Mouse (Mus musculus) midbrain, embryonic 13.5 days (tissue): ENCODE data around the gene Adgrg5. TPM values are rescaled to one million over a fixed set of nuclear protein-coding genes. Genes with fewer than 3 reads are reported as not detected.

Experiments
- ATAC-seq: fragments of 200-750 bp; cut with Nextera tagmentation; 2 replicates; pipeline ENCODE4 v1.8.0; 2017; ENCODE audit warnings: mild to moderate bottlenecking, moderate TSS enrichment, moderate library complexity
- H3K27ac ChIP-seq: fragments of 300-500 bp; sonication (generic); 2 replicates; pipeline ENCODE4 v1.5.1; 2015; ENCODE audit warnings: inconsistent platforms, mild to moderate bottlenecking, moderate library complexity
- H3K27me3 ChIP-seq: fragments of 300-500 bp; sonication (generic); 2 replicates; pipeline ENCODE4 v1.6.1; 2015; ENCODE audit warnings: mild to moderate bottlenecking, inconsistent platforms
- H3K36me3 ChIP-seq: fragments of 300-500 bp; sonication (generic); 2 replicates; pipeline ENCODE4 v1.6.1; 2015; ENCODE audit warnings: mild to moderate bottlenecking, inconsistent platforms
- H3K4me1 ChIP-seq: fragments of 300-500 bp; sonication (generic); replicated peaks from 2 replicates; pipeline ENCODE4 v1.6.1; 2015; ENCODE audit warnings: inconsistent platforms
- H3K4me2 ChIP-seq: fragments of 300-500 bp; sonication (generic); replicated peaks from 2 replicates; pipeline ENCODE4 v1.6.1; 2015; ENCODE audit warnings: moderate library complexity, mild to moderate bottlenecking, inconsistent platforms
- H3K4me3 ChIP-seq: fragments of 300-500 bp; sonication (generic); replicated peaks from 2 replicates; pipeline ENCODE4 v1.5.1; 2015; ENCODE audit warnings: mild to moderate bottlenecking, inconsistent platforms
- H3K9ac ChIP-seq: fragments of 300-500 bp; sonication (generic); replicated peaks from 2 replicates; pipeline ENCODE4 v1.6.1; 2015; ENCODE audit warnings: mild to moderate bottlenecking, inconsistent platforms
- H3K9me3 ChIP-seq: fragments of 300-500 bp; sonication (generic); 2 replicates; pipeline ENCODE4 v1.6.1; 2016; ENCODE audit warnings: mild to moderate bottlenecking, inconsistent platforms
- WGBS: fragments of 180-500 bp; shearing (Covaris S2); methylation state at CpG from one replicate; pipeline ENCODE4 v1.1.7; 2015; 5-methylcytosine and 5-hydroxymethylcytosine counted together
- polyA plus RNA-seq: library from polyadenylated mRNA; unstranded; fragments of >200 nt; fragmentation: Nextera tagmentation; extraction: Ambion mirVana; gene quantifications from 2 replicates; pipeline ENCODE4 v1.2.1, GENCODE M21; 2015

The Adgrg5 gene
- polyA plus RNA-seq, 1 experiment from 2014 or later, result 0.08 TPM

DNA sequence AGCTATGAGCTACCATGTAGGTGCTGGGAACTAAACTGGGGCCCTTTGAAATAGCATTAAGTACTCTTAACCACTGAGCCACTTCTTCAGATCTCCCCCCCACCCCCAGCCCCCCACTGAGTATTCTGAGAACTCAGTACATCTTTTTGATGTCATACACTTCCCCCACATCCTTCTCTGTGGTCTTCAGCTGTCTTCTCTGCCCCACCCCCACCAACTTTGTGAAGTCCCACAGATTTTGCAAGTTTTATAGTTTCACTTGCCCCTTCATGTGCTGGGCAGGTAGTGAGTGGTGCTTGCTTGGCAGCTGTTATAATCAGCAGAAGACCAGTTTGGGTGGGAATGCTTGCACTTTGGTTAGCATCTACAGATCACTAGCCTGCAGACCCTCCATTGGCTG, 4.2 kb upstream of the Adgrg5 start:
- no peak for ATAC-seq
- Histone ChIP-seq H3K9me3 (no peaks in the 10 kb centered on the region), H3K27me3 (peaks cover 48% of the 10 kb centered on the region), H3K27ac (no peak overlapping the region), H3K4me2 (no peak overlapping the region), H3K36me3 (no peaks in the 10 kb centered on the region), H3K9ac (no peak overlapping the region), H3K4me1 (peaks cover 17% of the 10 kb centered on the region), H3K4me3 (no peak overlapping the region)

DNA sequence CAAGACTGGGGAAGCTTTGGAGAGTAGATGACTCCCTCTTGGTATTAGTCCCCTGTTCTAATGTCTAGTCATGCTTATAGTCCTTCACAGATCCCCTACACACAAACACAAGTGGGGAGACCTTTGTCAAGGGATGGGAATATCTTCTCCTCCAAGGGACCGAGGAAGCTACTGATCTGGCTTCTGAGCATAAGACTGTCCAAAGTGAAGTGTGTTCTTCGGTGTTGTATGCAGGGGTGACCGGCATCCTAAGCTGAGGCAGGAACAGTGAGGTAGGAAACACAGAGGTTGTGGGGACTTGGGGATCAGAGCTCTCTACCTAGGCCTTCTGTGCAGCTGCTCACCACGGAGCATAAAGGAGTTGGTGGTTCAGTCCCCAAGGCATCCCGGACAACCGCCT, 1.3 kb upstream of the Adgrg5 start:
- Histone ChIP-seq H3K4me3 (no peak overlapping the region), H3K36me3 (no peaks in the 10 kb centered on the region), H3K9ac (no peak overlapping the region), H3K4me2 (no peak overlapping the region), H3K27ac (no peak overlapping the region), H3K9me3 (no peaks in the 10 kb centered on the region), H3K4me1 (peaks cover 10% of the 10 kb centered on the region), H3K27me3 (peaks cover 23% of the 10 kb centered on the region)
- ATAC-seq, result no peak
- 76% methylated on average over 6 of the region's 6 CpGs for WGBS

DNA sequence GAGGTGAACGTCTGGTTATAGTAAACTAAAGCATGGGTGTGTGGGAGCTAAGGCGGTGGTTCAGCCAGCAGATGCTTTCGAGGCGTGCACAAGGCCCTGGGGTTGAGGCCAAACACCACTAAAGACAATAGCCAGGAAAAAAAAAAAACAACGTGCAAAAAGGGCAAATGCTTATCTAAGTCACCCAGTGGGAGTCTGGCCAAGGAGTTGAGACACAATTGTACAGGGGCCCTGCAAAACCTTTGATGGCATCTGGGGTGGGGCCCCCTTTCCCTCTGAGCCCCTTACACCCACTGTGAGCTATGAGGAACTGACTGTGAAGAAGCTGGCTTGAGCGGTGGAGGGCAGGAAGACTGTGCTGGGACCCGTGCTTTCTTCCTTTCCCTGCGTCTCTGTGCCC, 892 bp upstream of the Adgrg5 start:
- peaks cover 6% of the 10 kb centered on the region for H3K4me1 ChIP-seq
- no peak for ATAC-seq
- WGBS, result 29% methylated on average over 8 of the region's 8 CpGs
- no peak overlapping the region for H3K4me2 ChIP-seq
- no peaks in the 10 kb centered on the region for H3K9me3 ChIP-seq
- H3K27me3 ChIP-seq, result peaks cover 19% of the 10 kb centered on the region
- H3K4me3 ChIP-seq, result no peak overlapping the region
- H3K27ac ChIP-seq, result no peak overlapping the region
- H3K9ac ChIP-seq, result no peak overlapping the region
- H3K36me3 ChIP-seq, result no peaks in the 10 kb centered on the region

DNA sequence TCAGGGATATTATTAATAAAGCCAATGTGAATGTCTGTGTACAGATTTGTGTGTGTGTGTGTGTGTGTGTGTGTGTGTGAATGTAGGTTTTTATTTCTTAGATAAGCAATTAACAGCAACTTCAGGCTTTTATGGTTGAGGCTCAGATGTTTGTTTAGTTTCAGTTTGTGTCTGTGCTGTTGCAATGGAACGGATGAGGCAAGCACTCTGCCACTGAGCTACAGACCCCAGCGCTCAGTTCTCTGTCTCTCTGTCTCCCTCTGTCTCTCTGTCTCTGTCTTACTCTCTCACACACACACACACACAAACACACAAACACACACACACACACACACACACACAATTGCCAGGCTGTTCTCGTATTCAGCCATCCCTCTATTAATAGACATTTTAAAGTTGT, 4.7 kb downstream of the Adgrg5 start:
- ATAC-seq, result no peak
- WGBS, result 91% methylated on average over 3 of the region's 3 CpGs
- Histone ChIP-seq H3K9me3 (no peaks in the 10 kb centered on the region), H3K36me3 (no peaks in the 10 kb centered on the region), H3K9ac (no peak overlapping the region), H3K27ac (no peak overlapping the region), H3K4me1 (no peaks in the 10 kb centered on the region), H3K4me2 (no peak overlapping the region), H3K4me3 (no peak overlapping the region), H3K27me3 (no peaks in the 10 kb centered on the region)

DNA sequence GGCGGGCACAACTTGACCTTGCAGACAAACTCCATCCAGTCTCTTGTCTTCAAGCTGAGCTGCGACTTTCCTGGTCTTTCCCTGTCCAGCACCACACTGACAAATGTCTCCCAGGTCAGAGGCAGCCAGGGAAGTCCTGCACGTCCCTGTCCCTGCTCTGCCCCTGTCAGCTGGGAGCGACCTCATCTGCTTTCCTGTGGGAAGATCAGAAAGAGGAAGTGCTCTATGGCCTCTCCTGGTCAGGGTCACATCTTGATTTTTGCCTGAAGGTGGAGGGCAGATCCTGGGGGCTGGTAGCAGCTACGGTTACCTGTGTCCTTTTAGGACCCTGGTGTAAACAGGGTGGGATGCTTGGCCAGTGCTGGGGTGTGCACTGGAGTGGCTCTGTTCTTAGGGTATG, 10.4 kb downstream of the Adgrg5 start:
- Histone ChIP-seq H3K36me3 (no peaks in the 10 kb centered on the region), H3K9ac (no peak overlapping the region), H3K27ac (no peak overlapping the region), H3K4me1 (no peaks in the 10 kb centered on the region), H3K4me2 (no peak overlapping the region), H3K27me3 (no peaks in the 10 kb centered on the region), H3K9me3 (no peaks in the 10 kb centered on the region), H3K4me3 (no peak overlapping the region)
- 61% methylated on average over 5 of the region's 5 CpGs for WGBS
- ATAC-seq, result no peak

DNA sequence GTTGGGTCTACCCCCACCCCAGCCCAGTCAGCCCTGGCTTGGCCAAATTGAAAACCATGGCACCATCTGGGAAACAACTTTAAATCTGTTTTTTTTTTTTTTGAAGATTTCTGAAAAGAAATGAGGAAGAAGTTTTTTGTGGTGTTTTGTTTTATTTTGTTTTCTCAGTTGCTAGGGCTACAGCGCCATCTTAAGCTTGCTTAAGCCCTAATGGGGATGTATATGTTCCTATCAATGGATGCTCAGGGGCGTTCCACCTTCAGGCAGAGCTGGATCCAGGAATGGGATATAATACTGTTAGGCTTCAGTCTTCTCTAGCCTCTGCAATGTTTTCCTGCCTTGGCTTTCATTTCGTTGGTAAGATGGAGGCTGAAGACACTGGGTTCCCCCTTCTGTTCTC, 11.7 kb downstream of the Adgrg5 start:
- 83% methylated on average over 3 of the region's 3 CpGs for WGBS
- ATAC-seq, result no peak
- Histone ChIP-seq H3K27ac (no peak overlapping the region), H3K36me3 (no peaks in the 10 kb centered on the region), H3K27me3 (no peaks in the 10 kb centered on the region), H3K9ac (no peak overlapping the region), H3K4me3 (no peak overlapping the region), H3K4me2 (no peak overlapping the region), H3K9me3 (no peaks in the 10 kb centered on the region), H3K4me1 (no peaks in the 10 kb centered on the region)

DNA sequence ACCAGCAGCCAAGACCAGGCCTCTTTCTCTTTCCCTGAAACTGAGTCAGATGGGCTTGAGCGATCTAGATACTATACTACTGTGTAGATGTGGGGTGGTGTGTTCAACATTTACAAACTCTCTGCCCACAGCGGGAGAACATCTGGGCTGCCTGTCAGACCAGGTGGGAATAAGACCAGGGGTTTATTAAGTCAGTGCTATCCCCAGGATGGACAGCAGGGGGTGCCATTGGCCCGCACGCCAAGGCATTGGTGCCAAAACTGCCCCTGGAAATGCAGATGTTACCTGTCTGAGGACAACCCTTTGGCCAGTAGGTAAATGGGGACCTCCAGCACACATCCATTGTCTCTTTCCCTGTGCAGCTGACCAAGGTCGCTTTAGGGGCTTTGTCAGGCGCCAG, 19.1 kb downstream of the Adgrg5 start:
- peaks cover 5% of the 10 kb centered on the region; the same call in 1 of the 2 replicates for H3K4me1 ChIP-seq
- no peaks in the 10 kb centered on the region for H3K36me3 ChIP-seq
- H3K9ac ChIP-seq, result no peak overlapping the region
- no peaks in the 10 kb centered on the region for H3K9me3 ChIP-seq
- no peak overlapping the region for H3K27ac ChIP-seq
- WGBS, result 12% methylated on average over 6 of the region's 6 CpGs
- no peak overlapping the region for H3K4me3 ChIP-seq
- H3K4me2 ChIP-seq, result no peak overlapping the region
- H3K27me3 ChIP-seq, result no peaks in the 10 kb centered on the region
- peak; percentile 72 for ATAC-seq

DNA sequence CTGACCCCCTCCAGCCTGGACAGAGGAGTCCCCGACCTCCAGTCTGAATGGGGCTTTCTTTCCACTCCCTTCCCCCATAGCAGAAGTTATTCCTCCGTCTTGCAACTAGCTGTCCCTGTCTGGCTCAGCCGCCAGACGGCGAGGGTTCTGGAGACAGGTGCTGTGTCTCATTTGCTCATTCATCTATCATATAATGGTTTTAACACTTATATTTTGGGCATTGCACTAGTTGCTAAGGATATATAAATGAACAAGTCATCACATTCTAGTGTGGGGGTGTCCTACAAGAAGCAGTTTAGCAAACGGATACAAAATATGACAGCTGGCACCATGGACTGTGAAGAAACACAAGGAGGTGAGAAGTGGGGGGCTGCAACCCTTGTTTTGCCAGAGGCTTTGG, 21.7 kb downstream of the Adgrg5 start:
- Histone ChIP-seq H3K9me3 (no peaks in the 10 kb centered on the region), H3K27ac (no peak overlapping the region), H3K36me3 (no peaks in the 10 kb centered on the region), H3K9ac (no peak overlapping the region), H3K4me1 (peaks cover 5% of the 10 kb centered on the region; the same call in 1 of the 2 replicates), H3K4me2 (no peak overlapping the region), H3K4me3 (no peak overlapping the region), H3K27me3 (no peaks in the 10 kb centered on the region)
- 57% methylated on average over 6 of the region's 6 CpGs for WGBS
- no peak for ATAC-seq

DNA sequence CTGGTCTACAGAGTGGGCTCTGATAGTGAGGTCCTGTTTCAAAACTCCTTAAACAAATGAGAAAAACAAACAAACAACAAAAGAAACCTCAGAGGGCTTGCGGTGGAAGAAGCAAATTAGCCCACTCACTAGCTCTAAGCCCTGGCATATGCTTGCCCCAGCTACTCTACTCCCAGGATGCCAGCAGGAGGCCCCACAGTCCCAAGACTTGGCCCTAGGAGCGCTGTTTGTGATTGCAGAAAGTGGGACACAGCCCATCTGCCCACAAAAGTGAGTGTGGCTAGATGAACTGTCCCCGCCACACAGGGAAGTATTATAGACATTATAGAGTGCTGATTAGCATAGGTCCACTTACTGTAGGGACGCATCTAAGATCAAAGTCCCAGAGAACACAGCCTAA, 24.9 kb downstream of the Adgrg5 start:
- Histone ChIP-seq H3K9ac (no peak overlapping the region), H3K9me3 (no peaks in the 10 kb centered on the region), H3K4me1 (peaks cover 9% of the 10 kb centered on the region), H3K27me3 (no peaks in the 10 kb centered on the region), H3K4me2 (no peak overlapping the region), H3K4me3 (no peak overlapping the region), H3K27ac (no peak overlapping the region), H3K36me3 (no peaks in the 10 kb centered on the region)
- ATAC-seq, result no peak
- WGBS, result 75% methylated on average over 4 of the region's 4 CpGs

DNA sequence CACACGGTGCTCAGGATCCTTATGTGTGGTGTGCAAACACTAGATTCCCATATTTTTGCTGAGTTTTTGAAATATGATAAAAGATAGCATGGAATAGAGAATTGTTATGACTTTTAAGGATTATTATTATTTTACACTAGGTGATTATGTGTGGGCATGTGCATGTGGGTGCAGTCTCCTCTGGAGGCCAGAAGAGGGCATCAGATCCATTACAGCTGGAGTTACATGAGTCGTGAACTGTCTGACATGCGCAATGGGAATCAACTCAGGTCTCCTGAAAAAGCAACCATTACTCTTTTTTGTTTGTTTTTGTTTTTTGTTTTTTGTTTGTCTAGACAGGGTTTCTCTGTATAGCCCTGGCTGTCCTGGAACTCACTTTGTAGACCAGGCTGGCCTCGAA, 25.5 kb downstream of the Adgrg5 start:
- Histone ChIP-seq H3K27me3 (no peaks in the 10 kb centered on the region), H3K4me3 (no peak overlapping the region), H3K27ac (no peak overlapping the region), H3K9ac (no peak overlapping the region), H3K4me2 (no peak overlapping the region), H3K36me3 (no peaks in the 10 kb centered on the region), H3K9me3 (no peaks in the 10 kb centered on the region), H3K4me1 (peaks cover 9% of the 10 kb centered on the region)
- no peak for ATAC-seq
- 90% methylated on average over 4 of the region's 4 CpGs for WGBS

DNA sequence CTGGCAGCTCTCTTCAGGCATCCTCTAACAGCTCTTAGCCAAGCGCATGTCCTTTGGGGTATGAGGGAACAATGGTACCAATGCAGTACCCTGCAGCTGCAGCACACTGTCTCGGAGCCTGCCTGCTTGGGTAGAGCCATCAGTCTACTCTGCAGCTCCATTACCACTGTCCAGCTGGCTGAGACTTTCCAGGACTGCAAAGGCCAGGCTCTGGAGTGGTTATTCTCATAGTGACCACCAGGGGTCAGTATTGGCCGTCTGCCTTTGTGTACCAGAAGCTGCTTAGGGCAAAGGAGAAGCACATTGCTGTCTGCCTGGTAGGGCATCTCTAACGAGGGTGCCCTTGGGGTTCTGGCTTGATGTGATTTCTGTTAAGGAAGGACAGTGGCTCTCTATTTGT, 26.6 kb downstream of the Adgrg5 start:
- Histone ChIP-seq H3K9ac (no peak overlapping the region), H3K4me2 (no peak overlapping the region), H3K27ac (no peak overlapping the region), H3K4me3 (no peak overlapping the region), H3K27me3 (no peaks in the 10 kb centered on the region), H3K4me1 (peaks cover 9% of the 10 kb centered on the region), H3K36me3 (no peaks in the 10 kb centered on the region), H3K9me3 (no peaks in the 10 kb centered on the region)
- WGBS, result 25% methylated on average over 4 of the region's 4 CpGs
- ATAC-seq, result peak; percentile 89

DNA sequence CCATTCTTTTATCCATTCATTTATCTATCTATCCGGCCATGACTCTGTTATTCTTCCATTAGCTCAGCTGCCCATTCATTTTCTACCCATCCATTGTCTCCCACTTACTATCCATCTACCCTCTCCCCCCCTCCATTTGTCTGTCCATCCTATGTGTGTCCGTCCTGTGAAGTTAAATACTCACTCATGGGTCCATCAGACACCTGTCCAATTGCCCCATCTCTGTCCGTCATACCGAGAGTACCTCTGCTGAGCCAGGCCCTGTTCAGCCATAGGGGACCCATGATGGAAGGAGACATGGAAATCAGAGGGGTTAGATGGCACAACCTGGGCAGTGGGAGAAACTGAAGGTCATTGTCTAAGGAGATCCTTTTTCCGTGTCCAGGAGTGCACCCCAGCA, 27.0 kb downstream of the Adgrg5 start:
- 72% methylated on average over 5 of the region's 5 CpGs for WGBS
- Histone ChIP-seq H3K9ac (no peak overlapping the region), H3K27me3 (no peaks in the 10 kb centered on the region), H3K4me1 (peaks cover 9% of the 10 kb centered on the region), H3K4me2 (no peak overlapping the region), H3K27ac (no peak overlapping the region), H3K4me3 (no peak overlapping the region), H3K9me3 (no peaks in the 10 kb centered on the region), H3K36me3 (no peaks in the 10 kb centered on the region)
- ATAC-seq, result peak; percentile 65

DNA sequence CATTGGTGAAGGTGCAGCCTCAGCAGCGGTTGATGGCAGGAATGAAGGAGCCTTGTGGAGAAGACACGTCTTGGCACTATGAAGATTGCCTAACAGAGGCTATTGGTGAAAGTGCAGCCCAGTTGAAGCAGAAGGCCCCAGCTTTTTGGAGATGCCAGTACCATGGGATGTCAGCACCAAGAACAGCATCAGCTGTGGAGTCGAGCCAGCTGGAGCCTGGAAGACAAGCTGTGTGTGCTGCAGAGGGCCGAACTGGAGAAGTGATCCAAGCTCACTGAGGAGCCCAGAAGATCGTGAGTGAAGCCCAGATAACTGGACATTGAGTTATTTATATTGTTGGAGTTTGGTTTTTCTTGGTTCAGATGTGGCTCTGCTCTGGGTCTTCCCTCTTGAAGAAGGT, 28.6 kb downstream of the Adgrg5 start:
- H3K4me1 ChIP-seq, result peaks cover 3% of the 10 kb centered on the region
- no peak for ATAC-seq
- H3K27ac ChIP-seq, result no peak overlapping the region
- H3K27me3 ChIP-seq, result no peaks in the 10 kb centered on the region
- no peak overlapping the region for H3K4me3 ChIP-seq
- H3K9me3 ChIP-seq, result no peaks in the 10 kb centered on the region
- H3K9ac ChIP-seq, result no peak overlapping the region
- H3K4me2 ChIP-seq, result no peak overlapping the region
- 81% methylated on average over 5 of the region's 5 CpGs for WGBS
- no peaks in the 10 kb centered on the region for H3K36me3 ChIP-seq
